Mouse (Mus musculus) layer of hippocampus, postnatal 14 days (tissue): ENCODE results near the gene Gabbr2. TPM values are rescaled to one million over a fixed set of nuclear protein-coding genes. Genes with fewer than 3 reads are reported as not detected.

Experiments used
- DNase-seq, 2 experiments: peaks; one replicate each; pipeline ENCODE4 v3.0.0; 2021 to 2022; ENCODE audit warnings: low spot score in 2 of 2, mixed read lengths in 1 of 2
- total RNA-seq, 2 experiments: library from RNA; stranded (reverse); gene quantifications; 2 replicates each; pipeline ENCODE4 v1.2.3; 2021

The Gabbr2 gene
- total RNA-seq, 2 experiments from 2014 or later, result 214 to 221 TPM

- DNase-seq, result no peak
These were observed 63.6 kb downstream of the Gabbr2 start for GRCm38 (mm10) chr4:46928112-46928511.

GRCm38 (mm10) chr4:46919144-46919543 is 72.5 kb downstream of the Gabbr2 start:
- DNase-seq, result no peak

- DNase-seq, result no peak
These were observed 74.9 kb downstream of the Gabbr2 start for GRCm38 (mm10) chr4:46916786-46917185.

GRCm38 (mm10) chr4:46915934-46916333 is 75.7 kb downstream of the Gabbr2 start:
- no peak for DNase-seq

- no peak for DNase-seq
These were observed 76.2 kb downstream of the Gabbr2 start for GRCm38 (mm10) chr4:46915476-46915875.

GRCm38 (mm10) chr4:46914606-46915005 is 77.1 kb downstream of the Gabbr2 start:
- DNase-seq, result no peak

- DNase-seq, result no peak
These were observed 85.5 kb downstream of the Gabbr2 start for GRCm38 (mm10) chr4:46906036-46906691.

- DNase-seq, result peak in 1 of 2 experiments; percentile 77
These were observed 86.5 kb downstream of the Gabbr2 start for GRCm38 (mm10) chr4:46905152-46905551.

- DNase-seq, result no peak
These were observed 87.5 kb downstream of the Gabbr2 start for GRCm38 (mm10) chr4:46904129-46904528.

GRCm38 (mm10) chr4:46898546-46898945 is 93.1 kb downstream of the Gabbr2 start:
- DNase-seq, result no peak

- DNase-seq, result no peak
These were observed 93.9 kb downstream of the Gabbr2 start for GRCm38 (mm10) chr4:46897634-46898399.

- DNase-seq, result peak in 1 of 2 experiments; percentile 24
These were observed 97.5 kb downstream of the Gabbr2 start for GRCm38 (mm10) chr4:46894144-46894543.

GRCm38 (mm10) chr4:46889175-46889574 is 102.5 kb downstream of the Gabbr2 start:
- DNase-seq, result peak; percentile 55 to 78

- no peak for DNase-seq
These were observed 105.9 kb downstream of the Gabbr2 start for GRCm38 (mm10) chr4:46885627-46886383.

GRCm38 (mm10) chr4:46884132-46884531 is 107.5 kb downstream of the Gabbr2 start:
- no peak for DNase-seq

- no peak for DNase-seq
These were observed 108.1 kb downstream of the Gabbr2 start for GRCm38 (mm10) chr4:46883546-46883945.

GRCm38 (mm10) chr4:46883047-46883446 is 108.6 kb downstream of the Gabbr2 start:
- no peak for DNase-seq

GRCm38 (mm10) chr4:46881271-46881670 is 110.4 kb downstream of the Gabbr2 start:
- no peak for DNase-seq

- DNase-seq, result no peak
These were observed 111.7 kb downstream of the Gabbr2 start for GRCm38 (mm10) chr4:46879943-46880342.

- no peak for DNase-seq
These were observed 118.9 kb downstream of the Gabbr2 start for GRCm38 (mm10) chr4:46872750-46873149.

GRCm38 (mm10) chr4:46870157-46870556 is 121.5 kb downstream of the Gabbr2 start:
- no peak for DNase-seq

- DNase-seq, result no peak
These were observed 122.3 kb downstream of the Gabbr2 start for GRCm38 (mm10) chr4:46869380-46869779.
